Mouse (Mus musculus): ENCODE measurements at regions not wholly inside any gene's neighbourhood (a gene's known extent, or its start where the extent isn't known, plus 50 kb on each side); places are given as distances from the start of the nearest gene placed in this dataset.

GRCm38 (mm10) chr13:63696399-63696798, 118.6 kb upstream of the Ercc6l2 start:
- ATAC-seq (replicated peaks; ENCODE audit: poor library complexity, severe bottlenecking) = peak; percentile 72

GRCm38 (mm10) chr13:63699624-63700023, 115.4 kb upstream of the Ercc6l2 start:
- ATAC-seq (replicated peaks; ENCODE audit: poor library complexity, severe bottlenecking) = no peak

- ATAC-seq (replicated peaks; ENCODE audit: poor library complexity, severe bottlenecking) = peak; percentile 79
These were observed 114.3 kb upstream of the Ercc6l2 start for GRCm38 (mm10) chr13:63700747-63701146.

- peak; percentile 82 for ATAC-seq (replicated peaks; ENCODE audit: poor library complexity, severe bottlenecking)
These were observed 113.6 kb upstream of the Ercc6l2 start for GRCm38 (mm10) chr13:63701199-63702175.

GRCm38 (mm10) chr13:63708567-63708966, 106.5 kb upstream of the Ercc6l2 start:
- no peak for ATAC-seq (replicated peaks; ENCODE audit: poor library complexity, severe bottlenecking)

GRCm38 (mm10) chr13:63713137-63713536, 101.9 kb upstream of the Ercc6l2 start:
- ATAC-seq (replicated peaks; ENCODE audit: poor library complexity, severe bottlenecking) = no peak

GRCm38 (mm10) chr13:63716498-63716897, 98.5 kb upstream of the Ercc6l2 start:
- ATAC-seq (replicated peaks; ENCODE audit: poor library complexity, severe bottlenecking) = no peak

GRCm38 (mm10) chr13:63717249-63717648, 97.8 kb upstream of the Ercc6l2 start:
- no peak for ATAC-seq (replicated peaks; ENCODE audit: poor library complexity, severe bottlenecking)

- ATAC-seq (replicated peaks; ENCODE audit: poor library complexity, severe bottlenecking) = peak; percentile 36; the same call in 1 of the 2 replicates
These were observed 96.3 kb upstream of the Ercc6l2 start for GRCm38 (mm10) chr13:63718782-63719181.

GRCm38 (mm10) chr13:63719351-63720207, 95.5 kb upstream of the Ercc6l2 start:
- ATAC-seq (replicated peaks; ENCODE audit: poor library complexity, severe bottlenecking) = peak; percentile 33; the same call in 1 of the 2 replicates

- ATAC-seq (replicated peaks; ENCODE audit: poor library complexity, severe bottlenecking) = no peak
These were observed 94.4 kb upstream of the Ercc6l2 start for GRCm38 (mm10) chr13:63720610-63721009.

- ATAC-seq (replicated peaks; ENCODE audit: poor library complexity, severe bottlenecking) = peak; percentile 23; the same call in 1 of the 2 replicates
These were observed 93.9 kb upstream of the Ercc6l2 start for GRCm38 (mm10) chr13:63721011-63721625.

GRCm38 (mm10) chr13:63724293-63724692, 90.7 kb upstream of the Ercc6l2 start:
- no peak for ATAC-seq (replicated peaks; ENCODE audit: poor library complexity, severe bottlenecking)

- no peak for ATAC-seq (replicated peaks; ENCODE audit: poor library complexity, severe bottlenecking)
These were observed 90.0 kb upstream of the Ercc6l2 start for GRCm38 (mm10) chr13:63724843-63725582.

GRCm38 (mm10) chr13:63726035-63726434, 89.0 kb upstream of the Ercc6l2 start:
- ATAC-seq (replicated peaks; ENCODE audit: poor library complexity, severe bottlenecking) = no peak

GRCm38 (mm10) chr13:63726509-63726908, 88.5 kb upstream of the Ercc6l2 start:
- no peak for ATAC-seq (replicated peaks; ENCODE audit: poor library complexity, severe bottlenecking)

GRCm38 (mm10) chr13:63735739-63736138, 79.3 kb upstream of the Ercc6l2 start:
- ATAC-seq (replicated peaks; ENCODE audit: poor library complexity, severe bottlenecking) = no peak

GRCm38 (mm10) chr13:63741879-63742278, 73.2 kb upstream of the Ercc6l2 start:
- no peak for ATAC-seq (replicated peaks; ENCODE audit: poor library complexity, severe bottlenecking)

- ATAC-seq (replicated peaks; ENCODE audit: poor library complexity, severe bottlenecking) = peak; percentile 50; the same call in 1 of the 2 replicates
These were observed 66.3 kb upstream of the Ercc6l2 start for GRCm38 (mm10) chr13:63748788-63749187.

- ATAC-seq (replicated peaks; ENCODE audit: poor library complexity, severe bottlenecking) = no peak
These were observed 65.0 kb upstream of the Ercc6l2 start for GRCm38 (mm10) chr13:63749997-63750396.

Data from granulocyte monocyte progenitor cell, adult 5-6 weeks (primary cell).